Mouse (Mus musculus): ENCODE measurements around the gene Gm20388.

Gene Gm20388

DNA sequence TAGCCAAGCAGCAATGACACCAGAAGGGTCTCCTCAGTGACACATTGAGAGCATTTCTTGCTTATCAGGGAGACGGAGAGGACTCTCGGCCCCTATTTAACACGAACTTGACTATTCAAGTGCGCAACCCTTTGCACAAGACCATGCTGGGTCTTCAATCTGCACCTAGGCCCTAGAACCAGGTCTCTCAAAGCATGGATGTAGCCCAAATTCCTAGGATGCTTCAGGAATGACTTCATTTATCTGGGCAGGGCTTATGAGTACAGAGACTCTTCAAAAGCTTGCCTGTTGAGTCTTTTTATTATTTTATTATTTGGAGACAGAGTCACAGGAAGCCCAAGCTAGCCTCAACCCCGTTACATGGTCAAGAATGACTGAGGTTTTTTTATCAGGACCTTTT, 3373.9 kb downstream of the Gm20388 start:
- no peak for DNase-seq (ENCODE audit: extremely low spot score)

- DNase-seq (ENCODE audit: extremely low spot score) = no peak
Observed at GRCm38 (mm10) chr8:123287362-123287761, 3376.7 kb downstream of the Gm20388 start.

DNA sequence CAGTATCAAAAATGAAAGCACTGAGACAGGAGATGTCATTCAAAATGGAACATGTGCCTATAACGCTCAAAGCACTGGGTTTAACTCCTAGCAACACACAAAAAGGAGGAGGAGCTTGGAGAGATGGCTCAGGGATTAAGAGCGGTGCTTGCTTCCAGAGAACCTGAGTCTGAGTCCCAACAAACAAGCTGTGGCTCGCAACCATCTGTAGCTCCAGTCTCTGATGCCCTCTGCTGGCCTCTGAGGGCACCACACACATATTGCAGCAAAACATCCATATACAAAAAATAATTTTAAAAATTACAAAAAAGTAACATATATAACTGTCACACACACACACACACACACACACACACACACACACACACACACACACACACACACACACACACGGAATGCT, 3379.5 kb downstream of the Gm20388 start:
- DNase-seq (ENCODE audit: extremely low spot score) = no peak

GRCm38 (mm10) chr8:123290679-123291078, 3380.0 kb downstream of the Gm20388 start:
- no peak for DNase-seq (ENCODE audit: extremely low spot score)

DNA sequence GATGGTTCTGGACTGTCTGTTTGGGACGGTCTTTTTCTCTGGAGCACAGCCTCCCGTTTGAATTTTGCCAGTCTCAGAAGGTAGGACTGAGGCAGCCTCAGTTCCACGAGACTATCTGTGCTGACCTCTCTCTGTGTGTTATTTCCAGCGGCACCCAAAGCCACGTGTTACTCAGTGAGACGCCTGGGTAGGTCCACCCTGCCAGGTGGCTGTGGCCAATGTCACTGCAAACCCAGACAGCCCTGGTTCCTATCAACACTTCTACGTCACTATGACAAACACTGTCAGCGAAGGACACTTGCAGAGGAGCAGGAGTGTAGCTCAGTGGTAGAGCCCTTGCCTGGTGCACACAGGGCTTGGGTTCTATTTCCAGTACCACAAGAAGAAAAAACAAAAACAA, 3381.1 kb downstream of the Gm20388 start:
- no peak for DNase-seq (ENCODE audit: extremely low spot score)

DNA sequence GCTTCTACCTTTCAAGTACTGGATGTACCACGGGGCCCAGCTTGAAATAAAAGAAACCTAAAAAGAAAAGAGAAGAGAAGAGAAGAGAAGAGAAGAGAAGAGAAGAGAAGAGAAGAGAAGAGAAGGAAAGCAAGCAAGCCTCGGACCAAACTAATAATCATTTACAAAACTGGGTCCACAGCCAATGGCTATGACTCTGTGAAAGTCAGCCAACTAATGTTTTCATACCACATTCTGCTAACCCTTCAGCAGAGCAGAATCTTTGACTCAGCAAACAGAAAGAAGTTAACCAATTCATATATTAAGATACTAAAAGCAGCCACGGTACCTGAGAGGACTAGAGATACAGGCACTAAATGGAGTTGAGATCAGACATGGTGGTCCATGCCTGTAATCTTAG, 3381.6 kb downstream of the Gm20388 start:
- no peak for DNase-seq (ENCODE audit: extremely low spot score)

DNA sequence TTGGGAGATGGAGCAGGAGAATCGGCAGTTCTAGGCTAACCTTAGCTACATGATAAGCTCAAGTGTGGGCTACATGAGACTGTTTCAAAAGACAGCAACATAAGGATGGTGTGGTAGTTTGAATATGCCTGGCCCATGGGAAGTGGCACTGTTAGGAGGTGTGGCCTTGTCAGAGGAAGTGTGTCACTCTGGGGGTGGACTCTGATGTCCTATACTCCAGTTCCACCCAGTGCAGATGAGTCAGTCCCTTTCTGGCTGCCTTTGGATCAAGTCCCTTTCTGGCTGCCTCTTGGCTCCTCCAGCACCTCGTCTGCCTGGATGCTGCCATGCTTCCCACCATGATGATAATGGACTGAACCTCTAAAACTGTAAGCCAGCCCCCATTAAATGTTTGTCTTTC, 3382.1 kb downstream of the Gm20388 start:
- DNase-seq (ENCODE audit: extremely low spot score) = no peak

- DNase-seq (ENCODE audit: extremely low spot score) = no peak
Observed at GRCm38 (mm10) chr8:123298301-123298700, 3387.7 kb downstream of the Gm20388 start.

DNA sequence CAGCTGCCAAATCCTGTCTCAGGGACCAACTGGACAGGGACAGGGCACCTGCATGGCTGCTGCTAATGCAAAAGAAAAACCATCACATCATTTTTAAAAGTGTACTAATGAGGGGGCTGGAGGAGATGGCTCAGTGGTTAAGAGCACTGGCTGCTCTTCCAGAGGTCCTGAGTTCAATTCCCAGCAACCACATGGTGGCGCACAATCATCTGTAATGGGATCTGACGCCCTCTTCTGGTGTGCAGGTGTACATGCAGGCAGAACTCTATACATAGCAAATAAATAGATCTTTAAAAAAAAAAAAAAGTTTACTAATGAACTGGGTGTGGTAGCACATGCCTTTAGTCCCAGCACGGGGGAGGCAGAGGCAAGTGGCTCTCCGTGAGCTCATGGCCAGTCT, 3398.1 kb downstream of the Gm20388 start:
- DNase-seq (ENCODE audit: extremely low spot score) = no peak

GRCm38 (mm10) chr8:123317781-123318466, 3407.3 kb downstream of the Gm20388 start:
- peak; percentile 28 for DNase-seq (ENCODE audit: extremely low spot score)

DNA sequence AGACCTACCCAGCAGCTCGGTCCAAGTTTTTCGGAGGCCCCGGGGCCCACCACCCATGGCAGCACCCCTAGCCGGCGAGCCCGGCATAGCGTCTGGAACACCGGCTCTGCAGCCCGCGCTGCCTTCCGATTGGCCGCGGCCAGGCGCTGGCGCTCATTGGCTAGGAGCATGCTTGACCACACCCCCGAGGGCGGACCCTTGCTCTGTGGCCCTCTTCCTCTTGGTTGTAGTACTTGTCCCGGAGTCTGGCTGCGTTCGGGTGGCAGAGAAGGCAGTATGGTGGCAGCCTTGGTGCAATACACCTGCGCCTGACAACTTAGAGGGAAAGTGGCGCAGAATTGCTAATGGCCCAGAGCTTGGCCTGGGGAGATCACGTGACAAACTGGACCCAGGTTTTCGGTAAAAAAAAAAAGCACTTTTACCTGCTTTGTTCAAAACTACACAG, 3407.8 kb downstream of the Gm20388 start, which contains the start of gene Fanca:
Fanca (minus strand) TSS at position 110 of the 445 bp plus-strand sequence.
- DNase-seq (ENCODE audit: extremely low spot score) = peak; percentile 95

DNA sequence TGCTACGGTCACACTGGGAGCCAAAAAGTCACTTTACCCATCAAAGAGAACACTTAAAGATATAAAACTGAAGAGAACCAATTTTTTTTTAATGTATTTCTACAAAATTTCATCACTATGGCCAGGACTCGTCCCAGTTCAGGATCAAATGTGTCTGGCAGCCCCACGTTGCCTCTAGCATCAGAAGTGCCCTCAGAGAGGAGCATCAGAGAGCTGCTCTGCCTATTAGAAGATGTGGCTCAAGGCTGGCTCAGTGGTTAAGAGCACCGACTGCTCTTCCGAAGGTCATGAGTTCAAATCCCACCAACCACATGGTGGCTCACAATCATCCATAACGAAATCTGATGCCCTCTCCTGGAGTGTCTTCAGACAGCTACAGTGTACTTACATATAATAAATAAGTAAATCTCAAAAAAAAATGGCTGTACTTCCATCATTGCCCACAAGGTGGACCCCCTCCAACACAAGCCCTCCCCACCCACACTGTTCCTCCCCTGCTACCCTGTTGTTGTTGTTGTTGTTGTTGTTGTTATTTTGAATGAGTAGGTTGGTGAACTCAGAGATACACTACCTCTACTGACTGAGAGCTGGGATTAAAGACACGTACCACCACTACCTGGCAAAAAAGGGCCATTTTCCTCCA, 3409.0 kb downstream of the Gm20388 start:
- peak; percentile 65 for DNase-seq (ENCODE audit: extremely low spot score)

GRCm38 (mm10) chr8:123328552-123328951, 3417.9 kb downstream of the Gm20388 start:
- no peak for DNase-seq (ENCODE audit: extremely low spot score)

- no peak for DNase-seq (ENCODE audit: extremely low spot score)
Observed at GRCm38 (mm10) chr8:123329350-123329749, 3418.7 kb downstream of the Gm20388 start.

GRCm38 (mm10) chr8:123329961-123330360, 3419.3 kb downstream of the Gm20388 start:
- DNase-seq (ENCODE audit: extremely low spot score) = no peak

DNA sequence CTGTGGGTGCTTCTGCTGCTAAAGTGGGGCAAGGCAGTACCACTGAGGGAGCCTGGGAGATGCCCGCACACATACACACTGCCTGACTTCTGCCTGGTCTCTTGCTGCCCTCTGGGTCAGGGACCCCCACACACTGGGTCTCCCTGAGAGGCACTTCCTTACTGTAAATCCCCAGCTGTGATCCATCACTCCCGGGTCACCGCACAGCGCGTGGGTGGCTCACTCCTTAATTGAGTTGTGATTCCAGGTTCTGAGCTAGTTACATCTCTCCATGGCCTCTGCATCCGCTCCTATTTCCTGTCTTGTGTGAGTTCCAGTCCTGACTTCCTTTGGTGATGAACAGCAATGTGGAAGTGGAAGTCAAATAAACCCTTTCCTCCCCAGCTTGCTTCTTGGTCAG, 3420.1 kb downstream of the Gm20388 start:
- DNase-seq (ENCODE audit: extremely low spot score) = no peak

- DNase-seq (ENCODE audit: extremely low spot score) = no peak
Observed at GRCm38 (mm10) chr8:123331301-123331700, 3420.7 kb downstream of the Gm20388 start.

- no peak for DNase-seq (ENCODE audit: extremely low spot score)
Observed at GRCm38 (mm10) chr8:123331810-123332209, 3421.2 kb downstream of the Gm20388 start.

DNA sequence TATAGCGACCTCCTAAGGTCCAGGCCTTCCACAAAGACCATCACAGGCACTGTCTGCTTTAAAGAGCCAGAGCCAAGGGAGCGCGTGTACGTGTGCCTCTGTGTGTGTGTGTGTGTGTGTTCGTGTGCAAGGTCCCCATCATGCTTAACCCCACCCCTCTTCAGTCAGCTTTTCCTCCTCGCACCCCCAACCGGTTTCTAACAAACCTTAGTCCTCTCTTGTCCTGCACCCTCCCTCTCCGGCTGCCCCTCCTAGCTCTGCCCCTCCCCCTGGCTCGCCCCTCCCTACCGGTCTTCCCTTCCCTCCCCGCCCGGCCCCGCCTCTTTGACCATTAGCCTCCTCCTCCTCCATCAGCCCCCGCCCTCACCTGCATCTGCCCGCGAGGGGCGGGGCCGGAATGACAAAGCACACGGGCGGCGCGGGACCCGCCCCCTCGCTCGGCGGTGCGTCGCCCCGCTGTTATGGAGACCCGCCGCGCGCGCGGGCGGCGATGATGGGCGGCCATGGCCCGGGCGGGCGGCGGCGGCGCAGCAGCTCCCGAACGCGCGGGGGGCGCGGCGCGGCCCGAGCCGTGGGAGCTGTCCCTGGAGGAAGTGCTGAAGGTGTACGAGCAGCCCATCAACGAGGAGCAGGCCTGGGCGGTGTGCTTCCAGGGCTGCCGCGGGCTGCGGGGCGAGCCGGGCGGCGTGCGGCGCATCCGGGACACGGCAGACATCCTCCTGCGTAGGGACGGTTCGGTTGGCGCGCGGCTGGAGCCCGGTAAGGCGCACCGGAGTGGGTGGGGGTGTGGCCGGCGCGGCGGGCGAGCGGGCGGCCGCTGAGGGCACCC, 3421.8 kb downstream of the Gm20388 start, which contains the start of gene Spire2:
Spire2 (plus strand) TSS at position 452 of the 829 bp plus-strand sequence.
- peak; percentile 90 for DNase-seq (ENCODE audit: extremely low spot score)

DNA sequence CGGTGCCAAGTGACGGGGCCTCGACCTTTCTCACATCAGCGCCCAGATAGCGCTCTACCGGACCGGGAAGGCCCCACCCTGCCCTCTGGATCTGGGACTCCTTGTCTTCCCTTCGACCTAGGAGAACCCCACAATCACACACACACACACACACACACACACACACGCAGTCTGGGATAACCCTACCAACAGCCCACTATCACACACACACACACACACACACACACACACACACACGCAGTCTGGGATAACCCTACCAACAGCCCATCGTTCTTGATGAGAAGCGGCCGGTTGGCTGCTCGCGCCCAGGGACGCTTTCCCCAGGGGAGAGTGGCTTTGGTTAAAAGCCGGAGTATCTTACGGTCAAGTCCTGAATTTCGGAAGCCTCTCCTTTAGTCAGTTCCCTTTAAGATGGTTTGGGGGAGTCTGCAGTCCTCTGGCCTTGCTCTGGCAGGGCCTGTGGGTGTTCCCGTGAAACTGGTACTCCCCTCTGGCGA, 3422.5 kb downstream of the Gm20388 start:
- DNase-seq (ENCODE audit: extremely low spot score) = no peak

DNA sequence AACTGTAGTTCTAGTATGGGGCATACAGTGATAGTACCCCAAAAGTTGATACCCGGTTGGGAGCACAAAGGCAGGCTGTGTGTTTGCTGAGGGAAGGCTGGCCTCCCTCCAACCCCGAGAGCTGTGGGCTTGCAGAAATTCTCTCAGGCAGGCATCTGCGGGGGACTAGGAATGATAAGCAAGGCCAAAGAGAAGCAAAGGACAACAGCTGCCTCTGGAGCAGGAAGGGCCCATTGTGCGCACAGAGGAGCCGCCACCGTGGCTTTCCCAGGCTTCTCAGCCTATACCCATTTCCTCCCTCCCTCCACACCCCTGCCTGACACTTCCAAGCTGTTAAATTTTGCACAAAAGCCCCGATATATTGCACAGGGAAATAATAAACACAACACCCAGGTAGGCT, 3423.2 kb downstream of the Gm20388 start:
- no peak for DNase-seq (ENCODE audit: extremely low spot score)

DNA sequence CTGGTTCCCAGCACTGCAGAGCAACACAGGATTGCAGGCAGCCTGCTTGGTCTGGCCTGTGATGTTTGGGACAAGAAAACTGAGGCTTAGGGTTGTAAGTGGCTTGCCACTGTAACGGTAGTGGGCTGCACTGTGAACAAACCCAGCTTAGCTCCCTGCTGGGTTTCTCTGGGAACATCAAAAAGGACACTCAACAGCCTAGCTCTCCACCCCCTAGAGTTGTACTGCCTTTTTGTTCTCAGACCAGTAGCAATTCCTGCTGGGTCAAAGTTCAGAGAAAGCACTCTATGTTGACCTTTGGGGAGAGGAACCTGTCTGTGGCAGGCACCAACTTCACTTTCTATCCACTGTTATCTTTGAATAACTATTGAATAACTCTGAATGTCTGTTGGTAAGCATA, 3423.8 kb downstream of the Gm20388 start:
- no peak for DNase-seq (ENCODE audit: extremely low spot score)

All from embryo, embryonic 9.5 days (tissue).